Mouse (Mus musculus): ENCODE results near the gene Magi1. TPM values are rescaled to one million over a fixed set of nuclear protein-coding genes. Genes with fewer than 3 reads are reported as not detected.

Magi1 gene
- polyA plus RNA-seq, 1 experiment, result 1.3 TPM

- 68% methylated on average over 4 of the region's 4 CpGs for WGBS
- no peak overlapping the region for H3K4me3 ChIP-seq (replicated peaks; ENCODE audit: control insufficient read depth, low read depth, low read length)
- TF ChIP-seq POLR2A (IDR thresholded peaks at IDR 0.05; ENCODE audit: borderline replicate concordance, control insufficient read depth, low read depth, low read length) (no peak), CTCF (IDR thresholded peaks at IDR 0.05; ENCODE audit: control insufficient read depth, insufficient read depth, low read length) (no peak)
- no peaks in the 10 kb centered on the region; the same call in 1 of the 2 replicates for H3K4me1 ChIP-seq (ENCODE audit: control insufficient read depth, insufficient read depth, low read length)
- no peak overlapping the region for H3K27ac ChIP-seq (ENCODE audit: control insufficient read depth, insufficient read depth, low read depth, low read length, poor library complexity)
Observed at GRCm38 (mm10) chr6:94063542-94063941, 220.2 kb downstream of the Magi1 start.

GRCm38 (mm10) chr6:94061424-94061980, 222.2 kb downstream of the Magi1 start:
- TF ChIP-seq POLR2A (IDR thresholded peaks at IDR 0.05; ENCODE audit: borderline replicate concordance, control insufficient read depth, low read depth, low read length) (no peak), CTCF (IDR thresholded peaks at IDR 0.05; ENCODE audit: control insufficient read depth, insufficient read depth, low read length) (no peak)
- no peak overlapping the region for H3K4me3 ChIP-seq (replicated peaks; ENCODE audit: control insufficient read depth, low read depth, low read length)
- WGBS, result 75% methylated on average over 8 of the region's 8 CpGs
- H3K4me1 ChIP-seq (ENCODE audit: control insufficient read depth, insufficient read depth, low read length), result no peaks in the 10 kb centered on the region; the same call in 1 of the 2 replicates
- H3K27ac ChIP-seq (ENCODE audit: control insufficient read depth, insufficient read depth, low read depth, low read length, poor library complexity), result no peak overlapping the region

DNA sequence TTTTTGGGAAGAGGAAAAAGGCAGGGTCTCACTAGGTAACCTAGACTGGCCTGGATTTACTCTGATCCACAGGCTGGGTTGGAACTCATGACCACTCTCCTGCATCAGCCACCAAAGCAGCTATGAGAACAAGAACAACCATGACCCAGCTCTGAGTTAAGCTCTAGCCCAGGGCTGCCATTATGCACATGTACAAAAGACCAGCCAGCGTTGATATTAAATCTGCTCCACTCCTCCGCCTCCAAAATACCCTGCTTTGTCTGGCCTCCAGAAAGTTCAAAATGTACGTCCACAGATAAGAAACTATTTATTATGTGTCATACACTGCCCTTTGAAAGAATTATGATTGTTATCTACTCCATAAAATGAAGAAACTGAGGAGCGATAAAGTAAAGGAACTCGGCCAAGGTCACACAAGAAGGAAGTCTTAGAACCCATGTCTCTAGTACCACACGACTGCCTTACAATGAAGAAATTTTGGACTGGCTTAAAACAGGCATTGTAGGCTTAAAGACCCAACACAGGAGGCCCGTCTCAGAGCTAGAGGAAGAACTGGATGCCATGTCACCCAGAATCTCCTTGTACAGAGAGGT, 223.0 kb downstream of the Magi1 start:
- no peaks in the 10 kb centered on the region; the same call in 1 of the 2 replicates for H3K4me1 ChIP-seq (ENCODE audit: control insufficient read depth, insufficient read depth, low read length)
- no peak overlapping the region for H3K27ac ChIP-seq (ENCODE audit: control insufficient read depth, insufficient read depth, low read depth, low read length, poor library complexity)
- no peak for TF ChIP-seq POLR2A (IDR thresholded peaks at IDR 0.05; ENCODE audit: borderline replicate concordance, control insufficient read depth, low read depth, low read length)
- no peak for TF ChIP-seq CTCF (IDR thresholded peaks at IDR 0.05; ENCODE audit: control insufficient read depth, insufficient read depth, low read length)
- 74% methylated on average over 7 of the region's 7 CpGs for WGBS
- no peak overlapping the region for H3K4me3 ChIP-seq (replicated peaks; ENCODE audit: control insufficient read depth, low read depth, low read length)

DNA sequence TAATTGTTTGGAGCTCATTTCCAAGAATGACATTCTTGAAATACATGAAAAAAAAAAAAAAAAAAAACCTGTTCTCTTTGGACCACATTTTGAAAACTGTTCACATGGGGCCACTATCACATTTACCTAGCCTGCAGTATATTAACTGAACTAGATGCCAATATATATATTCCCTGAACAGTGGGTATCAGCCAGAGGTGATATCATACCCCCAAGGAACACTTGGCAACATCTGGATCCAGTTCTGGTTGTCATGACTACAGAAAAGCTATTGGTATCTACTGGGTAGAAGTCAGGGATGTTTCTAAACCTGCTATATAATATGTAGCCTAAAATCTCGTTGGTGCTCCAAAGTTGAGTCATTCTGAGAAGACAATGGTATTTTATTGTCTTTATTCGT, 224.6 kb downstream of the Magi1 start:
- no peak overlapping the region for H3K27ac ChIP-seq (ENCODE audit: control insufficient read depth, insufficient read depth, low read depth, low read length, poor library complexity)
- TF ChIP-seq POLR2A (IDR thresholded peaks at IDR 0.05; ENCODE audit: borderline replicate concordance, control insufficient read depth, low read depth, low read length) (no peak), CTCF (IDR thresholded peaks at IDR 0.05; ENCODE audit: control insufficient read depth, insufficient read depth, low read length) (no peak)
- no peaks in the 10 kb centered on the region; the same call in 1 of the 2 replicates for H3K4me1 ChIP-seq (ENCODE audit: control insufficient read depth, insufficient read depth, low read length)
- H3K4me3 ChIP-seq (replicated peaks; ENCODE audit: control insufficient read depth, low read depth, low read length), result no peak overlapping the region
- WGBS, result 71% methylated on average over 2 of the region's 2 CpGs

- no peak overlapping the region for H3K4me3 ChIP-seq (replicated peaks; ENCODE audit: control insufficient read depth, low read depth, low read length)
- 16% methylated on average over 1 of the region's 1 CpGs for WGBS
- H3K4me1 ChIP-seq (ENCODE audit: control insufficient read depth, insufficient read depth, low read length), result no peaks in the 10 kb centered on the region; the same call in 1 of the 2 replicates
- no peak overlapping the region for H3K27ac ChIP-seq (ENCODE audit: control insufficient read depth, insufficient read depth, low read depth, low read length, poor library complexity)
- TF ChIP-seq CTCF (IDR thresholded peaks at IDR 0.05; ENCODE audit: control insufficient read depth, insufficient read depth, low read length), result 0 out of 2 replicates have a peak, but pooled peaks have one; percentile 31
- TF ChIP-seq POLR2A (IDR thresholded peaks at IDR 0.05; ENCODE audit: borderline replicate concordance, control insufficient read depth, low read depth, low read length), result no peak
Observed at GRCm38 (mm10) chr6:94053920-94054319, 229.8 kb downstream of the Magi1 start.

GRCm38 (mm10) chr6:94045180-94045579, 238.5 kb downstream of the Magi1 start:
- Histone ChIP-seq H3K4me1 (ENCODE audit: control insufficient read depth, insufficient read depth, low read length) (no peaks in the 10 kb centered on the region), H3K27ac (ENCODE audit: control insufficient read depth, insufficient read depth, low read depth, low read length, poor library complexity) (no peak overlapping the region), H3K4me3 (replicated peaks; ENCODE audit: control insufficient read depth, low read depth, low read length) (no peak overlapping the region)
- no peak for TF ChIP-seq CTCF (IDR thresholded peaks at IDR 0.05; ENCODE audit: control insufficient read depth, insufficient read depth, low read length)
- no peak for TF ChIP-seq POLR2A (IDR thresholded peaks at IDR 0.05; ENCODE audit: borderline replicate concordance, control insufficient read depth, low read depth, low read length)
- WGBS, result 4% methylated on average over 4 of the region's 4 CpGs

GRCm38 (mm10) chr6:94043461-94043860, 240.3 kb downstream of the Magi1 start:
- Histone ChIP-seq H3K27ac (ENCODE audit: control insufficient read depth, insufficient read depth, low read depth, low read length, poor library complexity) (no peak overlapping the region), H3K4me1 (ENCODE audit: control insufficient read depth, insufficient read depth, low read length) (no peaks in the 10 kb centered on the region), H3K4me3 (replicated peaks; ENCODE audit: control insufficient read depth, low read depth, low read length) (no peak overlapping the region)
- no peak for TF ChIP-seq POLR2A (IDR thresholded peaks at IDR 0.05; ENCODE audit: borderline replicate concordance, control insufficient read depth, low read depth, low read length)
- 60% methylated on average over 7 of the region's 7 CpGs for WGBS

DNA sequence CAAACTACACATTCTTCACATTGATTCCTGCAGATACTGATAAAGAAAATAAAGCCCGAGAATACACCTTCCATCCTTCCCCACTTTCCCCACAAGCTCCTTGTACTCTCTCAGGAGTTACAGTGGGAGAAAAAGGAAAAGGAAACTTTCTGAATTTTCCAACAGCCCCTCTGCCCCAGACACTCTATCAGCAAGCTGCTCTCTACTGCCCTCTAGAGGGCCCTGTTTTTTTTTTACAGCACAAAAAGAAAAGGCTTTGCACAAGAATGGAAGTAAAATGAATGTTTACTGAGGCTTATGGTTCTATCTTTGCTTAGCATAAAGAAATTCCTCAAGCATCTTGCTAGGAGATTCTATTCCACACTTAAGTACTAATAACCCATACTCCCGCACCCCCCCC, 243.6 kb downstream of the Magi1 start:
- Histone ChIP-seq H3K4me3 (replicated peaks; ENCODE audit: control insufficient read depth, low read depth, low read length) (no peak overlapping the region), H3K27ac (ENCODE audit: control insufficient read depth, insufficient read depth, low read depth, low read length, poor library complexity) (no peak overlapping the region), H3K4me1 (ENCODE audit: control insufficient read depth, insufficient read depth, low read length) (no peaks in the 10 kb centered on the region)
- 61% methylated on average over 2 of the region's 2 CpGs for WGBS
- TF ChIP-seq CTCF (IDR thresholded peaks at IDR 0.05; ENCODE audit: control insufficient read depth, insufficient read depth, low read length) (peak; percentile 16; the same call in 1 of the 2 replicates), POLR2A (IDR thresholded peaks at IDR 0.05; ENCODE audit: borderline replicate concordance, control insufficient read depth, low read depth, low read length) (no peak)

Data from bone marrow, adult 2 months (tissue).